Mouse (Mus musculus) frontal cortex, postnatal 36 days (tissue): ENCODE results near the gene Gm20715.
"Not testable (repeated sequence)": the region's sequence is repeated elsewhere in the genome, so short reads cannot be mapped to it uniquely, and the experiment has no call there.

Source experiments
- DNase-seq, 2 experiments: peaks; one replicate each; pipeline ENCODE4 v3.0.0; 2022; ENCODE audit warnings: low spot score in 2 of 2

The Gm20715 gene

DNA sequence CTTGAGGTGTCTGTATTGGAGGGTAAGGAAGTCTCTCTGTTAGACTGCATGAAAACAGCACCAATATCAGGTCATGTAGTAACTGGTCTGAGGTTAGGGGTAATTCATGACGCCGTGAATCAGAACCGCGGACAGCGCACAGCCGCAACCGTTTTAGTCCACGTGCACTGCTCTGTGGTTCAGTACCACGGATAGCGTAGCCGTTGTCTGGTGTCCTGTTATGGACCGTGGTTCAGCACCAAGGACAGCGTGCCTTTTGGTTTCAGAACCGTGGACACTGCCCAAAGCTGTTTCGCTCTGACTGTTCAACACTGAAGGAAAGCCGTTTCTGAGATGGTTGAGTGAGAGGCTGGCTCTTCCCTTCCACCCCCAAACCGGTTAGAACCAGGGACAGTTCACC lies at the start of gene Gm20715:
TSS of gene Gm20715 (plus strand) at position 235 of the 400 bp plus-strand sequence.
- peak; percentile 60 to 73 for DNase-seq

DNA sequence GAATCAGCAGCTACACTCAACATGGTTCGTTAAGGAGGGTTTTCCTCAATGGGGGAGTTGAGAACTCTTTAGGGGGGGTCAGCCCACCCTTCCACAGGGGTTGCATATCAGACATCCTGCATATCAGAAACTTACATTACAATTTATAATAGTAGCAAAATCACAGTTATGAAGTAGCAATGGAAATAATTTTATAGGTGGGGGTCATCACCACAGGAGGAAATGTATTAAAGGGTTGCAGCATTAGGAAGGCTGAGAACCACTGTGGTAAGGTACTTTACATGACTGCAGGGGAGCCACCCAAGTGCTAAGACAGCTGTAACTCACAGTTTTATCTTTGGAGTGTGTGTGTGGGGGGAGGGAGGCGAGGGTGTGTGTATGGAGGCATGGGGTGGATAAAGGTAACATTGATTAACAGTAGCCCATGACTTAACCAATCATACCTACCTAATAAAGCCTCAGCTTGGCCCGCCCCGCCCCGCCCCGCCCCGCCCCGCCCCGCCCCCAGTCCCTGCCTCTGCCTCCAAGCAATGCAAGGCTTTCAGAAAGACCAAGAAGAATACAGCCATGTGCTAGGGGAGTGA lies 49.5 kb upstream of the Gm20715 start:
- DNase-seq: no peak

DNA sequence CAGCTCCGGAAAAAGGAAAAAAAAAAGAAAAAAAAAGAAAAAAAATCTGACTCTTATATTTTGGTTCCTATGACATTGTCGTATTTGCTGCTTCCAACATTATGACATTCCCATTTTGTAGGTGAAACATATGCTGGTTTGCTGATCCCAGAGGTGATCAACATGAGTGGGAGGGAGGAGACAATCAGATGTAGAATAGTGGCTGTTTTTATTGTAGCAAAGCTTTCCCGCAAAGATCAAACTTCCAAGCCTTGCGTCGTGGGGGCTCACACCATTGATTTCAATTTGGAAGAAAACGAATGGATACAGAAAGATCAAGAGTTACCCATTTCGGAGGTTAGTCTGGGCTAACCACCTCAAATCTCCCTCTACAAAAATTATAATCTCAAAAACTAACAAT lies 48.3 kb upstream of the Gm20715 start:
- no peak for DNase-seq

DNA sequence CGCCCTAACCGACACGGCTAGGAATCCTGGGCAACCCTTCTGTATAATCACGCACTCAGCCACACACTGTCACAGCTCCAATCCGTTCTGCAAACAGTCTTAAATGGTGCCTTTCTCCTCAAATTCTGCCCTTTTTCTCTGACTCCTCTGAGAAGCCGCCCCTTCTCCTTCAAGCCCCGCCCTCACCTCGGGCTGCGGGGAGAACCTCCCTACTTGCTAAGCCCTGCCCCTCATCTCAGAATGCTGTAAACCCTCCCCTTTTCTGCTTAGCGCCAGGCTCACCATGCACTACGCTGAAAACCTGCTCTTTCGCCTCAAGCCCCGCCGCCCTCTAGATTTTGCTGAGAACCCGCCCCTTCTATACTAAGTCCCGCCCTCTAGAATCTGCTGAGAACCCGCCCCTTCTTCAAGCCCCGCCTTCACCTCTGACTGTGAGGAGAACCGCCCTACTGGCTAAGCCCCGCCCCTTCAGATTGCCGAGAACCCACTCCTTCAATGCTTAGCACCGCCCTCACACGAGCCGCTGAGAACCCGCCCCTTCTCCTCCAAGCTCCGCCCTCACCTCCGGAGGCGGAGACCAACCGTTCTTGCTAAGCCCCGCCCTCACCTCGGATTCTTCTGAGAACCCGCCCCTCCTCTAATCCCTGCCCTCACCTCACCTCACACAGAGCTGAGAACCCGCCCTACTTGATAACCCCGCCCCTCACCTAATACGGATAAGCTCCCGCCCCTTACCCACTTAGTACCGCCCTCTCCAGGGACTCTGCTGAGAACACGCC lies 47.6 kb upstream of the Gm20715 start:
- DNase-seq: peak; percentile 97 to 98

DNA sequence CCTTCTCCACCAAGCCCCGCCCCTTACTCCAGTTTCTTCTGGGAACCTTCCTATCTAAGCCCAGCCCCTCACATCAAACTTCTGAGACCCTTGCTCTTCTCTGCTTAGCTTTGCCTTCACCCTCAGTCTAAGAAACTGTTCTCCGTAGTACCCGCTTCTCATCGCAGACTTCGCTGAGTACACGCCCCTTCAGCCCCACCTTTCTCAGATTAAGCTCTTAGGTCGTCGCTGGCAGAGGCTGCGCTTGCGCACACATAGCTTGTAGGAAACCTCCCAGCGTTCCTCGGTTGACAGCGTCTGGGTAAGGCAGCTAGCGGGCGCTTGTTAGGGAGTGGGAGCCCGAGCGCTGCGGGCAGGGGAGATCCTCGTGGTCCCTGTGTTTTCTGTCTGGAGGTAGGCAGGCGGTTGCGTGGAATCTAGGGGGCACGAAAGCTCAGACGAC lies 47.0 kb upstream of the Gm20715 start, which contains the start of gene Zfp78:
TSS of gene Zfp78 (plus strand) at position 234 of the 442 bp plus-strand sequence.
- DNase-seq: no peak

DNA sequence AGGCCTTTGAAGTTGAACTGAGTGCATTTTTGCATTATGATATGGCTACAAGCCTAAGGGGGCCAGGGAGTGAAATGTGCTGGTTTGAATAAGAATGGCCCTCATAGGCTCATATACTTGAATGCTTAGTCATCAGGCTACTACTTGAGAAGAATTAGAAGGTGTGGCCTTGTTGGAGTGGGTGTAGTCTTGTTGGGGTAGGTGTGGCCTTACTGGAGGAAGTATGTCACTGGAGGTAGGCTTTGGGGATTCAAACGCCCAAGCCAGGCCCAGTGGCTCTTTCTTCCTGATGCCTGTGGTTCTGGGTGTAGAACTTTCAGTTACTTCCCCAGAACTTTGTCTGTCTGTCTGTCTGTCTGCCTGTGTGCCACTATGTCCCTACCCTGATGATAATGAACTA lies 45.3 kb upstream of the Gm20715 start:
- DNase-seq: no peak

DNA sequence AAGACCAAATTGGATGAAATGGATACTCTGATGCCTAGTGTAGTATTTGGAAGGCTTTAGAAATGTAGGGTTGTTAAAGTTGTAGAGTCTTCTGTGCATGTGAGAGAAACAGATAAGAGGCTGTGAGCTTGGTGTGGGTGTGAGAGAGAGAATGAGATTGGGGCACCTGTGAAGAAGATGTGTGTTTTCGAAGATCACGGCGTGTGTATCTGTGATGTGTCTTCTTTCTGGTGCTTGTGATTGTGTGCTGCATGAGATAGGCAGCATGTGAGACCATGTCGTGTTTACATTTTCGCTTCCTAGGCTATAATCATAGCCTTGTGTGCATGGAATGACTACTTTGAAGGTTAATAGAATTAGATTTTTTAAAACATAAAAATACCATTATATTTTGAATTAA lies 42.9 kb upstream of the Gm20715 start:
- no peak for DNase-seq

DNA sequence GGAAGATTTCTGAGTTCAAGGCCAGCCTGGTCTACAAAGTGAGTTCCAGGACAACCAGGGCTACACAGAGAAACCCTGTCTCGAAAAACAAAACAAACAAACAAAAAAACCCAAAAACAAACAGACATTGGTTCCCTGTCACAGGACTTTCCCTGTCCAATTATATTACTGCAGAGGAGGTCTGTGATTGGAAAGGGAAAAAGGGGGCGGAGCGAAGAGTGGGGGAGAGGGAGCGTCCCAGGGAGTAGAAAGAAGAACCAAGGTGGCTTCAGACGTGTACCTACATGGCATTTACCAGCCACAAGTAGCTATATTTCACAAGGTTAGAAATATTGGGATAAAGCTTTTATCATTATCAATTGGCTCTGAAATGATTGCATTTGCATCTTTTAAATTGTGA lies 41.9 kb upstream of the Gm20715 start:
- not testable (repeated sequence) for DNase-seq

DNA sequence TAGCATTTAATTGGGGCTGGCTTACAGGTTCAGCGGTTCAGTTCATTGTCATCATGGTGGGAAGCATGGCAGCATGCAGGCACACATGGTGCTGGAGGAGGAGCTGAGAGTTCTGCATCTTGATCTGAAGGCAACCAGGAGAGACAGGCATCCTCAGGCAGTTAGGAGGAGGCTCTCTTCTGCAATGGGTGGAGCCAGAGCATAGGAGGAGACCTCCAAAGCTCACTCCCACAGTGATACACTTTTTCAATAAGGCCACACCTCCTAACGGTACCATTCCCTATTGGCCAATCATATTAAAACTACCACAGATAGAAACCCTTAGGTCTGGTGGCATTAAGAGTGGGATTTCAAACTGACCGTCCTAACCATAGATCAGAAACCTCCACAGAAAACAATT lies 40.6 kb upstream of the Gm20715 start:
- no peak for DNase-seq

DNA sequence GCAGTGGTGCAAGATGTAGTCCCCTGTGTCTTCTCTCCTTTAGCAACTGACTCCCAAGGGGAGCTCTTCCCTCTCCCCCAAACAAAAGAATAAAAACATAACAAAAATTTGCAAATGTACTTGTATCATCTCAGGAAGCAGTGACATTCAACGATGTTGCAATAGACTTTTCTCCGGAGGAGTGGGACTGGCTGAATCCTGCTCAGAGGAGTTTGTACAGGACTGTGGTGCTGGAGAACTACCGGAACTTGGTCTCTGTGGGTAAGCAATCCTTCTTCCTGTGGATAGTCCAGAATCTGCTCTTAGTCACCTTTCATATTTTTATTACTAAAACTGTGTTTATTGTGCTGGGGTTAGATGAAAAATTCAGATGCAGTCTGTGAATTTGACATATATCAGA lies 37.1 kb upstream of the Gm20715 start:
- DNase-seq: no peak

DNA sequence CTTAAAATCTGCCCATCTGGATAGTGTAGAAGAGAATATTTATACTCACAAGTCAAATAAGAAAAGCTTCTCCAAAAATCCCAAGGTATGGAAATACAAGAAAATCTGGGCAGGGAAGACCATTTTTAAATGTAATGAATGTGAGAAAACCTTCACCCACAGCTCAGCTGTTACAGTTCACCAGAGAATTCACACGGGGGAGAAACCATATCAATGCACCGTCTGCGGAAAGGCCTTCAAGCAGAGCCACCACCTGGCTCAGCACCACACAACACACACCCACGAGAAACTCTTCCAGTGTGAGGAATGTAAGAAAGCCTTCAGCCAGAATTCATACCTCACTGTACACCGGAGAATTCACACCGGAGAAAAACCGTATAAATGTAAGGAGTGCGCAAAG lies 31.6 kb upstream of the Gm20715 start:
- peak; percentile 54 to 82 for DNase-seq

DNA sequence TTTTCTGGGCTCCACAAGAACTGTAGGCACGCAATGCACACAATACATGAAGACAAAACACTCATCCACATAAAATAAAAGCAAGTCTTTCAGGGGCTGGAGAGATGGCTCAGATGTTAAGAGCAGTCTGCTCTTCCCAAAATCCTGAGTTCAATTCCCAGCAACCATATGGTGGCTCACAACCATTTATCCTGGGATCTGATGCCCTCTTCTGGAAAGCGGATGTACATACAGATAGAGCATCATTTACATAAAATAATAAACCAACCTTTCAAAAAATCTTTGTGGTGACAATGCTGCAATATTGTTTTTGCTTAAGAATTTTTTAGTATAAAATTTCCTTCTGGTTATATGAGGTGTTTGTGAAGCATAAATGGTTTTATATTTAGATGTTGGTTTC lies 28.6 kb upstream of the Gm20715 start:
- DNase-seq: no peak

DNA sequence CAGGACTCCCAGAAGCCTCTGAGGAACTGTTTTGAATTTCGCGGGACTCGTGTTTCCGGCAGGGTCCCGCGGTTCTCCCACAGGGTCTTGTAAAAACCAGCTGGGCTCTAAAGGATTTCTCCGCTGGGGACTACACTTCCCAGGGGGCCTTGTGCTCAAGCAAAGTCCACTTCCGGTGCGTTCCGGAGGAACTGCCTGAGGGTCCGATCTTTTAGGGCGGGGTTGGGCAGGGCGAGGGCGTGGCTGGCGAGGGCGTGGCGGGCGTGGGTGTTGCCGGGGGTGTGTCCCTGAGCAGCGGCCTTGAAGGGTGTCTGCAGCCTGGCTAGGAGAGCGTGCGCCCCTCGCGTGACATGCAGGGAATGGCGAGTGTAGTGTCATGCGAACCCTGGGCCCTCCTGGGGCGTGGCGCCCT lies 27.0 kb upstream of the Gm20715 start, which contains the start of gene Zfp28:
TSS of gene Zfp28 (plus strand) at position 252 of the 412 bp plus-strand sequence.
- peak; percentile 89 to 91 for DNase-seq

DNA sequence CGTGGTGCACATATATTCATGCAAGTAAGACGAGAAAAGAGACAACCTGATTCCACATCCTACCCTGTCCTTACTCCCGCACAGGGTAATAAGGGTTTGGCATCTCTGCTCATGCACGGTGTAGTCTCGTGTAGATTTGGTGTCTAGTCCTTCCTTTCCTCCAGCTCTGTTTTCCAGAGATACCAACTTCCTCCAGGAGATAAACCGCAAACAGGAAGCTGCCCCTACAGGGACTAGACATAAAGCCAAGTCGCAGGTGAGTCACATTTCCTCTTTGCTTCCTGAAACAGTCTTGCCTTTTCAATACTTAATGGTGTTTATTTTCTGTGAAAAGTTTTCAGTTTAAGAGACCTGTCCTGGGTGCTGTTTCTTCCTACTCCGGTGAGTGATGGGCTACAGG lies 26.1 kb upstream of the Gm20715 start:
- DNase-seq: no peak

DNA sequence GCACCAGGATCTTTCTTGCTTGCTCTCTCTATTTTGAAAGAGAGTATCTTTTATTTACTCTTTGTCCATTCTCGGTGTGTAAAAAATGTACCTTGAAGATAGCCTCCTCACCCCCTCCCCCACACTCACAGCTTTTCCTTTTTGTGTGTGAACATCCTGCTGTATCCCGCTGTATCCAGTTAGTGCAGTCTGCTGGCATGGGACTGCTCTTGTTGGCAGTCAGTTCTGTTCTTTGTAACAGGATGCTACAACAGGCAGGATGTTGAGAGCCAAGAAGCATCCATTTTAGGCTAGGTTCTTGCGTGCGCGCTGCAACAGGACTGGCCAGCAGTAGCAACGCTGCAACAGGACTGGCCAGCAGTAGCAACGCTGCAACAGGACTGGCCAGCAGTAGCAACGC lies 23.1 kb upstream of the Gm20715 start:
- DNase-seq: peak in 1 of 2 experiments; percentile 14

DNA sequence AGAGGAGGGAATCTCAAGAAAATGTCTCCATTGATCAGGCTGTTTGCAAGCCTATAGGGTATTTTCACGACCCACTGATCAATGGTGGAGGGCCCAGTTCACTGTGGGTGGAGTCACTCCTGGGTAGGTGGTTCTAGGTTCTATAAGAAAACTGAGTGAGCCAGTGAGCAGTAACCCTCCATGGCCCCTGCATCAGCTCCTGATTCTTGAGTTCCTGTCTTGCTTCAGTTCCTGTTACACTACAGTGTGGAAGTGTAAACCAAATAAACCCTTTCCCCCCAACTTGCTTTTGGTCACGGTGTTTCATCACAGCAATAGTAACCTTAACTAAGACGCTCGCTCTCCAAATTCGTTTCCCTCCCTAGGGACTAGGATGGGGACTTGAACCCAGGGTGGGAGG lies 21.1 kb upstream of the Gm20715 start:
- DNase-seq: no peak

DNA sequence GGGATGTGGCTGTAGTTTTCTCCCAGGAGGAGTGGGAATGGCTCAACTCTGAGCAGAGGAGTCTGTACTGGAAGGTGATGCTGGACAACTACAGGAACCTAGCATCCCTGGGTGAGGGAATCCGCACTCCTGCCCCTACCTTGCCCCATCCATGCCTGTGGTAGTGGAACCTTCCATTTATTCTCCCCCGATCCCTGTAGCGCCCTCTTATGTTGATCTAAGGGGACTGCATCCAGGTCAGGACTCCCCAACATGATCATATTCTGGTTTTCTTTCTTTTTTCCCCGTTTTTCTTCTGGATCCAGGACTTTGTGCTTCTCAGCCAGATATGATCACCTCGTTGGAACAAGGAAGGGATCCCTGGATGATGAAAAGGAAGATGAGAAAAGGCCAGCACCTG lies 20.6 kb upstream of the Gm20715 start:
- no peak for DNase-seq

DNA sequence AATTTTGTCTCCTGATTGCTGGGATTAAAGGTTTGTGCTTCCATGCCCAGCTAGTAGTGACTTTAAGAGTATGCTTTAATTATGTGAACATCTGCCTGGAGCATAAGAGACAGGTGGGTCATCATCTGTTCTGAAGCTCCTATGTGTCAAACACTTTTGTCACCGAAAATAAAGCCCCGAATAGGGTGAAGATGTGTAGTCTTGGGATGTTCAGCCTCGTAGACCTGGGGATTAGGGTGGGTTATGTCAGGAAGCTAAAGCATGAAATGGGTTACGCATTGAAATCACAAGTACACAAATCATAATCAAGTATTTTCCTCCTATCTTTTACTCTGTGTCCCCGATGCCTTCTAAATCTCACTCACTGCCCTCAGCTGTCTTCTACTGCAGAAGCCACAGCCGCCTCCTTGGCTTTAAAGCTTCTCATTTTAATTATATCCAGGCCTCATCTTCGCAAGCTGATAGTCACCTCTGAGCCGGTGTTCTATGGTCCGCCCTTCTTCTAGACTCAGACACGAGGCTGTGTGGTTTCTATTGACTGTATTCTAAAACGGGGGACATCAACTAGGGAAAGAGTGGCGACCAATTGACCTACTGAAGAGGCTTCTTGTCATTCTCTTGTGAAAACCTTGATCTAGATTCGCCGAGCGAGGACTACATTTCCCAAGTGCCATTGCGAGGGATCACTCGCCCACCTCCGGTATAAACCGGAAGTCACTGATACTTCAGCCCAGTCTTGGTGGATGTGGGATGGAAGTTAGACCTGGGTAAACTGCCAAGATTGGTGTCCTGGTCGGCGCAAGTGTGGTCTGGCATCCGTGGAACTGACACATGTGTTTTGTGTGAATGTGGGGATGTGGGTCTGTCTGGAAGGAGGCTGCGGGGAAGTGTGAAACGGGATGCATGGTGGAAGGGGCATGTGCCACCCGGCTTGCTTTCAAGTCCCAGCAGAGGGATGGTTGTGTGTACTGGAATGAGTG lies 11.8 kb upstream of the Gm20715 start, which contains the start of gene Smim17:
TSS of gene Smim17 (plus strand) at position 720 of the 980 bp plus-strand sequence.
- peak; percentile 75 to 84 for DNase-seq

DNA sequence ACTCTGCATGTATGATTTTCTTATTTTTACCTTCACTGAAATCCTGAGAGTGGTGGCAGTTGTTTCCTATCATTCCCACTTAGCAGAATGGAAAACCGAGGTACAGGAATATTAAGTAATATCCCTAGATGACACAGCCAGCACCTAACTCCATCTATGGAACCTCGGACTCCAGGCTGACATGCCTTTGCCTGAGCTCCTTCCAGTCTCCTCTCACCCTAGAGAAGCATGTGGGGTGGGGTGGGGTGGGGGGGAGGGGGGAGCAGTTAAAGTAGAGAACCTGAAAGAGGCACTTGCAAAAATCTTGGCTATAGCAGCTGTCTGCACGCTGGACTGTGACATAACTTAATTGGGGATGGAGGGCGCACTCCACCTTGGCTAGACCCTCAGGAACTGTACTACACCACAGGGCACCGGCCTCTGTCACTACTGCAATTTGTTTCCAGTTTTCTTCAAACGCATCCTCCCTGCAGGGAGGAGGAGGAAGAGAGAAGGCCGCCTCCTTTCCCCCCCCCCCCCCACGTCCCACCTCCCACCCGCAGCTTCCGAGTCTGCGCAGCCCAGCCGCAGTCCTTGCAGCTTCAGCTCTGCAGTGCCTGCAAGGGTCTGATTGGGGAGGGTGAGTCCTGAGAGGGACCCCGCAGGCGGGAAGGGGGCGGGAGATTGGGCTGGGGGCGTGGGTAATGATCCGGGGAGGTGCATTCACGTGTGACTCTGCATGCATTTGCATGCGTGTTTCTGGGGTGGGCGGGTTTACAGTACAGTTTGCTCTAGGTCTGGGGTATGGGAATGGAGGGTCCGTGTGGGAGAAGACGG lies 4.8 kb downstream of the Gm20715 start:
- peak; percentile 16 to 19 for DNase-seq

DNA sequence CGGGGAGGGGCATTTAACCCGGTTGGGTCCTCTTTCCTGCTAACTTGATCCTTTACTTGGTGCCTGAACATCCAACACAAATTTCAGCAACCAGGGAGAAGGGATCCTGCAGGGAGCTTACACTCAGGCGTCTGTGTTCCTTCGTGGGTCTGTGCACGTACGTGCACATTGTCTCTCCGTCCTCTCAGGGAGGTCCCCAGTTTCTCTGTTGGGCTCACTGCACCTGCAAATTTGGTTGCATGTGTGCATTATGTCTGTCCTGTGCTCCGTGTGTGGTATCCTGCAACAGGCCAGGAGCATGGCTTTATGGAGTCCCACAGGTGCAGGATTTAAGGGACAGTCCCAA lies 5.3 kb downstream of the Gm20715 start:
- no peak for DNase-seq

DNA sequence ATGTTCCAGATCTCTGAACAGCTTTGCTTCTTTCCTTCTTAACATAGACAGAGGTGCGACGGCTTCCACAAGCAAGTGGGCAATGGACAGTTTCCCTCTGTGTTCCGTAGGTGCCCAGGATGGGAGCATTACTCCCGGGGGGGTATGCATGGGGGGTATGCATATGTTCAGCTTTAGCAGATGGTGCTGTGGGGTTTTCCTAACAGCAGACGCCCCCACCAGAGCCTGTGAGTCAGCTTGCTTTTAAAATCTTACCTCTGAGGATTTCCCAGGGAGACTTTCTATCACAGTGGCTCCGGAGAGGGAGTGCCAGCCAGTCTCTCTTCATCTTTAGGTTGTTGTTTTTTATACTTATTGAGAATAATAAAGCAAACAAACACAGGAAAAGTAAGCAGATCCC lies 9.8 kb downstream of the Gm20715 start:
- peak; percentile 43 to 54 for DNase-seq
